Mouse (Mus musculus): ENCODE measurements around the gene Wnt7b.

DNA sequence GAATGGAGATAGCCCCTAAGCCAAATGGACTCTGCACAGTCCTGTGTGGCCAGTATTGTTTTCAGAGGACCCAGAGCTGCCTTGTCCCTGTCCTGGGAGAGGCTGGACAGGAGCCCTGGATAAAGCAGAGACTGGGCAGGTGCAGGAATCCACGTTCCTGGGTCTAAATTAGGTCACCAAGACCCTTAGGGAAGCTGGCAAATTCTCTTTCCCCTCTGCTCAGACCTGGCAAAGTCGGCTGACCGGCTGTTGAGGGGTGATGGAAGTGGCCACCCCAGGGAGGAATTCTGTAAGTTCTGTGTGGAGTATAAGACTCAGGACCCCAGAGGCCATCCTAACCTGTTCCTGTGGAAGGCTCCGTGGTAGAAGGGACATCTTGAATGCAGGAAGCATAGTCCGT is 36.9 kb downstream of the Wnt7b start:
- no peak for TF ChIP-seq HCFC1 (IDR thresholded peaks at IDR 0.05; ENCODE audit: borderline replicate concordance, insufficient read depth, low read length)
- no peak for TF ChIP-seq CHD2 (IDR thresholded peaks at IDR 0.05; ENCODE audit: low read depth, low read length)
- no peak for TF ChIP-seq ZNF384 (IDR thresholded peaks at IDR 0.05; ENCODE audit: low read depth, low read length)
